Mouse (Mus musculus) brain, embryonic 14.5 days (tissue): ENCODE measurements at regions not wholly inside any gene's neighbourhood (a gene's known extent, or its start where the extent isn't known, plus 50 kb on each side); places are given as distances from the start of the nearest gene placed in this dataset.

Experiments used
- CTCF ChIP-seq: fragments of 200-500 bp; IDR thresholded peaks from 2 replicates; pipeline ENCODE4 v1.5.1; 2012; ENCODE audit warnings: inconsistent platforms, mild to moderate bottlenecking, moderate library complexity, borderline replicate concordance; ENCODE audit not compliant: insufficient read depth, insufficient read length; ENCODE audit errors: extremely low read depth
- POLR2A ChIP-seq: fragments of 200-500 bp; IDR thresholded peaks from 2 replicates; pipeline ENCODE4 v1.6.1; 2012; ENCODE audit warnings: mild to moderate bottlenecking, inconsistent platforms, borderline replicate concordance; ENCODE audit not compliant: poor library complexity, insufficient read depth, insufficient read length, severe bottlenecking; ENCODE audit errors: extremely low read depth

- TF ChIP-seq CTCF = no peak
- no peak for TF ChIP-seq POLR2A
Observed at GRCm38 (mm10) chr19:56091581-56091980, 195.4 kb upstream of the Habp2 start.
